Mouse (Mus musculus) ES-Bruce4 (cell line): Measurements from ENCODE around the gene Dtd2.

Source experiments
- CTCF ChIP-seq: IDR thresholded peaks from one replicate; pipeline ENCODE4 v1.8.1; 2011; ENCODE audit warnings: low read depth, low read length
- EP300 ChIP-seq: IDR thresholded peaks from 2 replicates; pipeline ENCODE4 v1.6.1; 2011; ENCODE audit warnings: low read depth, low read length; ENCODE audit not compliant: insufficient read depth

DNA sequence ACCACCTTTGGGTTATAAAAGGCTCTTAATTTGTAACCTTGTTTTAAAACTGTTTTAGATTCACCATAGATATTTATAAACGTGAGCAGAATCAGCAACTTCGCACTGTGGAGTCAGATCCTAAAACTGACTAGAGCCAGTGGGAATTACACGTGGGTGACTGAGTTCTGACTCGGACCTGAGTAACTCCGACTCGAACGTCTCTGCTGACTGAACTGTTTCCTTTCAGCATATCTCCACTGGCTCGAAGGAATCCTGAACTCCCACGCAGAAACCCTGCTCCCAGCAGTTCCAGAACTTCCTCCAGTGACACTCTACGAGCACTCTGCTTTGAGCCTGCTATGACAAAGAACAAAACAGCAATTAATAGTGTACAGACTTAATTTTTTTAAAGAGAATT, 54.0 kb downstream of the Dtd2 start:
- TF ChIP-seq EP300: no peak
- no peak for TF ChIP-seq CTCF
